11 mouse cellular contexts compared by ENCODE assay signal in the genomic region with DNA sequence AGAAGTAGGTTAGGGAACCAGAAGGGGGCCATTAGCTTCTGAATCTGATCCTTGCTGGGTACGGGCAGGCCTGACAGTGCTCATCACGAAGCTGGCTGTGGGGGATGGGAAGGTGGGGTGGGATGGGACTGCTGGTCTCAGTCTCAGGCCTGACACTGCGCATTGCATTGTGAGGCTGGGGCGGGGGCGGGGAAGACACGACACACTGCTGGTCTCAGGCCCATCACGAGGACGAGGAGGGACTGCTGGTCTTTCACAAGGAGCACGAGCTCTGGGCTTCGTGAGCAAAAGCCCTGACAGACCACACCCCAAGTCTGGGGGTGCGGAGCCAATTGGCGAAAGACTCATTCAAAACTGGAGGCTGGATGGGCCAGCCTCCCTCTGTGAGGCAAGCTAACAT. TPM values are rescaled to one million over a fixed set of nuclear protein-coding genes. Genes with fewer than 3 reads are reported as not detected.
DNase-seq lines count a peak whose midpoint lies in the region; ATAC-seq and TF ChIP-seq lines count a peak whose summit lies in the region.
"Had no signal": no experiment of that assay in that cellular context is flagged by ENCODE, and none has a peak within 500 bp of the region (broad histone marks: within the 10 kb centered on the region; RNA-seq: fewer than 3 reads in every experiment).

No protein-coding gene starts in this region.

- ATAC-seq in lung, postnatal 0 days = peak; percentile 37
- ATAC-seq: Patski had no signal

- H3ac ChIP-seq in myocyte (ENCODE audit: control insufficient read depth, insufficient read length) = no peak overlapping the region

- no peak overlapping the region for H3K27ac ChIP-seq in lung, postnatal 0 days (ENCODE audit: low read length)

- no peak overlapping the region for H3K4me3 ChIP-seq in lung, postnatal 0 days (ENCODE audit: low read depth, low read length)
- peak overlapping the region; percentile 4 for H3K4me3 ChIP-seq in myocyte
- H3K4me3 ChIP-seq: erythroblast, embryonic 14.5 days had no signal

- no peaks in the 10 kb centered on the region for H3K27me3 ChIP-seq in lung, postnatal 0 days (replicated peaks; ENCODE audit: insufficient read depth, low read length)
- H3K27me3 ChIP-seq in myocyte (ENCODE audit: control insufficient read depth, insufficient read depth, insufficient read length) = peaks cover 8% of the 10 kb centered on the region

- no peaks in the 10 kb centered on the region for H3K36me3 ChIP-seq in lung, postnatal 0 days (ENCODE audit: insufficient read depth, low read length)
- no peaks in the 10 kb centered on the region for H3K36me3 ChIP-seq in myocyte (ENCODE audit: control insufficient read depth, insufficient read depth)

- no peak for TF ChIP-seq CTCF in lung, postnatal 0 days (IDR thresholded peaks at IDR 0.05)

- H3K9me3 ChIP-seq in lung, postnatal 0 days (ENCODE audit: low read length) = no peaks in the 10 kb centered on the region

- no peak for TF ChIP-seq EP300 in lung, postnatal 0 days (IDR thresholded peaks at IDR 0.05)

- TF ChIP-seq POLR2A in myocyte (IDR thresholded peaks at IDR 0.05; ENCODE audit: insufficient read length, low read depth) = no peak

- DNase-seq in lung, postnatal 0 days (ENCODE audit: low spot score) = peak; percentile 38
- DNase-seq in lung, postnatal 14 days = no peak
- peak; percentile 14 for DNase-seq in ZHBTc4 (ENCODE audit: low read depth, low spot score)
- peak; percentile 30 for DNase-seq in liver
- DNase-seq in adrenal gland, adult 18-20 months (ENCODE audit: low spot score in 2 of 2) = no peak
- no peak for DNase-seq in thymus, postnatal 14 days
- DNase-seq: cerebellum, postnatal 25 days; right cerebral cortex, adult 18-20 months had no signal

- H3K4me2 ChIP-seq in lung, postnatal 0 days (replicated peaks; ENCODE audit: low read depth, low read length) = no peak overlapping the region
- no peak overlapping the region for H3K4me2 ChIP-seq in myocyte (ENCODE audit: low read depth)

- WGBS in lung, postnatal 0 days = 54% methylated on average over 12 of the region's 12 CpGs

- H3K4me1 ChIP-seq in lung, postnatal 0 days (ENCODE audit: insufficient read depth, low read depth, low read length) = no peaks in the 10 kb centered on the region

- no peak overlapping the region for H3K9ac ChIP-seq in lung, postnatal 0 days (replicated peaks; ENCODE audit: low read depth)

- H3K79me2 ChIP-seq in myocyte (ENCODE audit: control insufficient read depth, insufficient read depth) = no peaks in the 10 kb centered on the region

TF ChIP-seq in myocyte, 11 proteins besides CTCF, POLR2A, EP300 and RAD21:
- no peak for TF ChIP-seq E2F4 (IDR thresholded peaks at IDR 0.05; ENCODE audit: insufficient read depth)
- TF ChIP-seq MAX (IDR thresholded peaks at IDR 0.05; ENCODE audit: low read depth) = no peak
- TF ChIP-seq USF1 (IDR thresholded peaks at IDR 0.05; ENCODE audit: low read depth) = no peak
- TF ChIP-seq SRF (IDR thresholded peaks at IDR 0.05; ENCODE audit: control insufficient read depth, insufficient read length, low read depth) = no peak
- TF ChIP-seq TCF12 (IDR thresholded peaks at IDR 0.05; ENCODE audit: insufficient read depth, poor library complexity, severe bottlenecking) = no peak
- TF ChIP-seq TCF3 (IDR thresholded peaks at IDR 0.05; ENCODE audit: insufficient read length, low read depth) = no peak
- TF ChIP-seq CEBPB (IDR thresholded peaks at IDR 0.05; ENCODE audit: insufficient read depth, poor library complexity, severe bottlenecking) = no peak
- no peak for TF ChIP-seq MYOG (IDR thresholded peaks at IDR 0.05; ENCODE audit: control insufficient read depth in 1 of 3, insufficient read depth in 1 of 3, insufficient read length in 2 of 3, low read depth in 2 of 3)
- no peak for TF ChIP-seq MYOD1 (IDR thresholded peaks at IDR 0.05; ENCODE audit: control insufficient read depth in 1 of 3, insufficient read length in 2 of 3, low read depth in 2 of 3)
- no peak for TF ChIP-seq POLR2AphosphoS2 (IDR thresholded peaks at IDR 0.05; ENCODE audit: insufficient read length, low read depth)
- no peak for TF ChIP-seq REST (IDR thresholded peaks at IDR 0.05; ENCODE audit: insufficient read depth, insufficient read length)

RNA-seq across cellular contexts. Expression of gene Parvg, which starts 1.9 kb away (rescaled TPM):
- 4.3 and 4.8 TPM in 2 replicates for polyA plus RNA-seq in lung, postnatal 0 days (2015; fragmentation: Nextera tagmentation; extraction: Ambion mirVana)
- polyA plus RNA-seq in myocyte (2012; fragmentation: generic; extraction: Trizol) = 0.95 TPM
- 1 to 10 TPM; 3.4 to 3.8 TPM for total RNA-seq in adrenal gland, adult 18-20 months (2021)
- polyA plus RNA-seq: Patski had no signal

Comparison
In these comparisons a context has a peak if more than half of its experiments do, and no peak if none do; other contexts are left out.
1. DNase-seq: peak in lung, postnatal 0 days (single experiment), ZHBTc4 (single experiment) and liver (single experiment); none in lung, postnatal 14 days (single experiment), adrenal gland, adult 18-20 months (0 of 2) and thymus, postnatal 14 days (single experiment).